Mouse (Mus musculus): ENCODE data around the gene Papolg. TPM values are rescaled to one million over a fixed set of nuclear protein-coding genes. Genes with fewer than 3 reads are reported as not detected.

The Papolg gene
- polyA plus RNA-seq, 1 experiment from 2014 or later = 8.6 TPM

GRCm38 (mm10) chr11:23853306-23853705, 41.7 kb downstream of the Papolg start:
- H3K9me3 ChIP-seq = no peaks in the 10 kb centered on the region
- no peak for ATAC-seq (ENCODE audit: extremely low read depth, insufficient number of reproducible peaks, low FRiP score, low TSS enrichment)
- H3K36me3 ChIP-seq = peaks cover 24% of the 10 kb centered on the region
- H3K27ac ChIP-seq (replicated peaks) = no peak overlapping the region
- H3K4me3 ChIP-seq = no peak overlapping the region
- H3K9ac ChIP-seq = no peak overlapping the region
- no peak overlapping the region for H3K4me2 ChIP-seq
- 75% methylated on average over 5 of the region's 5 CpGs for WGBS
- no peaks in the 10 kb centered on the region for H3K27me3 ChIP-seq (replicated peaks)
- no peaks in the 10 kb centered on the region for H3K4me1 ChIP-seq

DNA sequence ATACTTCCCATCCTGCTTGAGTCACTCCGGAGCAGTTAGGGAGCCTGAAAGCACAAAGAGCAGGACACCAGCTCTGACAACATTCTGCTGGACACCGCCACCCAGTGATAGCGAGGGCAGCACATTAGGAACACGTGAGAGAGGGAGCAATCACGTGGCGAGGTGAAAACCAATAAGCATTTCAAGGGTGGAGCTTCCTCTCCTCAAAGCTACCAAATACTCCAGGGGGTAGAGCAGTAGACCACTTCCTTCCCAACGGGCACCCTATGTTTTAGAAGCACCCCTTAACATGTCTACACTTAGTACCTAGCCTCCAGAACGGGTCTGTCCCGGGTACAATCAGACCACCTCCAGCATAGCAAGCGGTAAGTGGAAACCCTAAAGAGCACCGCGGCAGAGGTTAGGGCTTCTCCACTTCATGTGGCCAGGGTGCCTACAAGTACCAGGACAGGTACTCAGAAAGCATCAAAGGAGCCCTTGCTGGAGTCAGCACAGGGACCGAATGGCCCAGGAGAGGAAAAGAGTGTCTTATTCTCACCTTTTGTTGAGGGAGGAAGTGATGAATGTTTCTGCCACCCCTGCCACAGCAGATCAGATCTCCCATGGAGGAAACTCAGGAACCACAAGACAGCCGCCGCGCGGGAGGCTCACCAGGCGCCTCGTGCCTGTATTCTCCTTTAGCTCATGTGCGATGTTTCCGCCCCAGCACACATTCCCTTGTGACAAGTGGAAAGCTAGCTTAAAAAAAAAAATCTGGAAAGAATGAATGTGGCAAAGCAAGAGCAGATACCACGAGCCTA, 48.8 kb downstream of the Papolg start:
- ATAC-seq (ENCODE audit: extremely low read depth, insufficient number of reproducible peaks, low FRiP score, low TSS enrichment) = no peak
- H3K4me2 ChIP-seq = peak overlapping the region; percentile 52

DNA sequence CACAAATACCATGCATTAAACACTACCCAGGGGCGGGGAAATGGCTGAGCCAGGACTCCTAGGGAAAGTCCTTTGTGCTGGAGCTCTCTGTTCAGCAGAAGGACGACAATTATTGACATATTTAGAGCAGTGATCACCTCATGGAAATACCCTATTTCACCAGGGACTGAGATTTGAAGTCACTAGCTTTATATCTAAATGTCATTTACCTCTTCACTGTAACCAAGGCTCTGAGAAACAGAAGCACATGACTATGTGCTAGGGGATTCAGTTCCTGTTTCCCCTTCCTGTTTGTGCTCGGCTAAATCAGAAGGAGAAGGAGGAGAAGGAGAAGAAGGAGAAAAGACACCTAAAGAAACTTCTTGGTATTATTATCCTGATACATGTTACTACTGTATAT, 71.8 kb downstream of the Papolg start:
- Histone ChIP-seq H3K27ac (replicated peaks) (no peak overlapping the region), H3K4me1 (no peaks in the 10 kb centered on the region), H3K36me3 (no peaks in the 10 kb centered on the region), H3K27me3 (replicated peaks) (no peaks in the 10 kb centered on the region), H3K4me3 (no peak overlapping the region), H3K9ac (no peak overlapping the region), H3K4me2 (no peak overlapping the region), H3K9me3 (no peaks in the 10 kb centered on the region)
- 65% methylated on average over 3 of the region's 3 CpGs for WGBS
- ATAC-seq (ENCODE audit: extremely low read depth, insufficient number of reproducible peaks, low FRiP score, low TSS enrichment) = no peak

More for the DNA sequence above, 48.8 kb downstream of the Papolg start:
- Histone ChIP-seq H3K4me3 (no peak overlapping the region; the same call in 1 of the 2 replicates), H3K36me3 (no peaks in the 10 kb centered on the region), H3K9ac (no peak overlapping the region), H3K27ac (replicated peaks) (no peak overlapping the region), H3K9me3 (no peaks in the 10 kb centered on the region), H3K4me1 (peaks cover 6% of the 10 kb centered on the region; the same call in 1 of the 2 replicates), H3K27me3 (replicated peaks) (no peaks in the 10 kb centered on the region; the same call in 1 of the 2 replicates)
- WGBS = 38% methylated on average over 22 of the region's 22 CpGs

- H3K9me3 ChIP-seq = no peaks in the 10 kb centered on the region
- no peak for ATAC-seq (ENCODE audit: extremely low read depth, insufficient number of reproducible peaks, low FRiP score, low TSS enrichment)
- no peak overlapping the region for H3K27ac ChIP-seq (replicated peaks)
- no peak overlapping the region for H3K4me3 ChIP-seq
- H3K27me3 ChIP-seq (replicated peaks) = no peaks in the 10 kb centered on the region
- H3K9ac ChIP-seq = no peak overlapping the region
- H3K4me1 ChIP-seq = no peaks in the 10 kb centered on the region
- H3K36me3 ChIP-seq = no peaks in the 10 kb centered on the region
- 85% methylated on average over 2 of the region's 2 CpGs for WGBS
- H3K4me2 ChIP-seq = no peak overlapping the region
Observed at GRCm38 (mm10) chr11:23821652-23822051, 73.4 kb downstream of the Papolg start.

GRCm38 (mm10) chr11:23820977-23821376, 74.1 kb downstream of the Papolg start:
- no peaks in the 10 kb centered on the region for H3K27me3 ChIP-seq (replicated peaks)
- no peak overlapping the region for H3K27ac ChIP-seq (replicated peaks)
- H3K9ac ChIP-seq = no peak overlapping the region
- H3K9me3 ChIP-seq = no peaks in the 10 kb centered on the region
- no peak for ATAC-seq (ENCODE audit: extremely low read depth, insufficient number of reproducible peaks, low FRiP score, low TSS enrichment)
- H3K4me1 ChIP-seq = no peaks in the 10 kb centered on the region
- WGBS = 63% methylated on average over 2 of the region's 2 CpGs
- H3K36me3 ChIP-seq = no peaks in the 10 kb centered on the region
- no peak overlapping the region for H3K4me2 ChIP-seq
- no peak overlapping the region for H3K4me3 ChIP-seq

DNA sequence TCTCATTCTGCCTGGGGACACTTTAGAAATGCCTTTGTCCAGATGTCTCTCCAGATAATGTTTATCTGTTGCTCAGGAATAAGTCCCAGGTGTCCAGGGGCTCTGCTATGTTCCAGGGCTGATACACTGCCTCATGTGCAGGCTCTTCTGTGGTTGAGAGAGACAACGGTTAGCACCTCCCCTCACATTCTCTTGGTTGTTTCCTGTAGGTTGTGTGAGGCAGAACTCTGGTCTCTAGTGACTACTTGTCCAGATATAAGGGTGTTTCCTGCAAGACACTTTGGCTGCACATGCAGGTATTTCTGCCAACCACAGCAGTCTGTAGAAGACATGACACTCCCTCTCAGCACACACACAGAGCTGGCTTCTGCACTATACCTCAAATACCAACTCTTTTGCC, 76.3 kb downstream of the Papolg start:
- H3K9me3 ChIP-seq = no peaks in the 10 kb centered on the region
- no peak overlapping the region for H3K9ac ChIP-seq
- WGBS = 58% methylated on average over 1 of the region's 1 CpGs
- H3K4me3 ChIP-seq = no peak overlapping the region
- H3K27me3 ChIP-seq (replicated peaks) = no peaks in the 10 kb centered on the region
- no peak overlapping the region for H3K4me2 ChIP-seq
- H3K27ac ChIP-seq (replicated peaks) = no peak overlapping the region
- ATAC-seq (ENCODE audit: extremely low read depth, insufficient number of reproducible peaks, low FRiP score, low TSS enrichment) = no peak
- no peaks in the 10 kb centered on the region for H3K4me1 ChIP-seq
- H3K36me3 ChIP-seq = no peaks in the 10 kb centered on the region

Other genes starting within 250 kb of the Papolg start
- 11.8 and 12.0 TPM in 2 replicates for gene Pus10, start 229.6 kb downstream of the Papolg start, polyA plus RNA-seq (2015; fragmentation: Nextera tagmentation; extraction: Ambion mirVana)
- gene Pex13, start 229.3 kb downstream of the Papolg start, polyA plus RNA-seq (2015; fragmentation: Nextera tagmentation; extraction: Ambion mirVana) = 24.9 and 26.0 TPM in 2 replicates
- 1.3 and 1.4 TPM in 2 replicates for gene Rel, start 124.3 kb downstream of the Papolg start, polyA plus RNA-seq (2015; fragmentation: Nextera tagmentation; extraction: Ambion mirVana)
- gene A830031A19Rik, start 179.8 kb upstream of the Papolg start, polyA plus RNA-seq (2015; fragmentation: Nextera tagmentation; extraction: Ambion mirVana) = not detected in 2 replicates
- 15.3 and 15.9 TPM in 2 replicates for gene Bcl11a, start 182.8 kb upstream of the Papolg start, polyA plus RNA-seq (2015; fragmentation: Nextera tagmentation; extraction: Ambion mirVana)